Mouse (Mus musculus) T-helper 1 cell (primary cell): Measurements from ENCODE around the gene Bet1l.

Source experiments
- in situ Hi-C: fragments of 300-600 bp; cut with MboI, MseI; formaldehyde crosslinking; loops from one replicate; pipeline ENCODE4 v1.15.1; 2025; ENCODE audit warnings: high pct_unique_total_duplicates

Gene Bet1l

GRCm38 (mm10) chr7:140834968-140835757 is 22.2 kb downstream of the Bet1l start, which contains the start of gene Urah:
Gene Urah (plus strand): TSS chr7:140835018.
- in situ Hi-C loops: no loop called here

- in situ Hi-C loops: no loop called here
Observed at GRCm38 (mm10) chr7:140833341-140833740, 24.0 kb downstream of the Bet1l start.

- in situ Hi-C loops: no loop called here
Observed at GRCm38 (mm10) chr7:140831447-140831846, 25.9 kb downstream of the Bet1l start.

GRCm38 (mm10) chr7:140828171-140828881 is 29.1 kb downstream of the Bet1l start:
- in situ Hi-C loops: no loop called here

- in situ Hi-C loops: no loop called here
Observed at GRCm38 (mm10) chr7:140822731-140823130, 34.6 kb downstream of the Bet1l start.

- in situ Hi-C loops: no loop called here
Observed at GRCm38 (mm10) chr7:140821653-140822329, 35.6 kb downstream of the Bet1l start, which contains the start of gene Zfp941. Gene Zfp941 (minus strand): TSS chr7:140822178.

GRCm38 (mm10) chr7:140821305-140821652 is 36.1 kb downstream of the Bet1l start:
- in situ Hi-C loops: no loop called here

- in situ Hi-C loops: no loop called here
Observed at GRCm38 (mm10) chr7:140820173-140820572, 37.2 kb downstream of the Bet1l start.

- in situ Hi-C loops: loop anchor here (5.0 kb wide), 1 partner anchor 636 kb away; no protein-coding TSS in a partner anchor
Observed at GRCm38 (mm10) chr7:140812850-140813249, 44.5 kb downstream of the Bet1l start.

- in situ Hi-C loops: loop anchor here (5.0 kb wide), 1 partner anchor 634 kb away; no protein-coding TSS in a partner anchor
Observed at GRCm38 (mm10) chr7:140811714-140812113, 45.7 kb downstream of the Bet1l start.

GRCm38 (mm10) chr7:140810496-140810895 is 46.9 kb downstream of the Bet1l start:
- in situ Hi-C loops: loop anchor here (5.0 kb wide), 1 partner anchor 633 kb away; no protein-coding TSS in a partner anchor

- in situ Hi-C loops: no loop called here
Observed at GRCm38 (mm10) chr7:140805704-140806103, 51.7 kb downstream of the Bet1l start.
